8 mouse cellular contexts compared by ENCODE assay signal in genomic region chr10:122845471-122845870, GRCm38 (mm10).
DNase-seq lines count a peak whose midpoint lies in the region; ATAC-seq lines count a peak whose summit lies in the region.

No protein-coding gene starts in this region.

- peaks cover 10% of the 10 kb centered on the region; the same call in 1 of the 2 replicates for H3K4me1 ChIP-seq in hindbrain, embryonic 12.5 days

- no peaks in the 10 kb centered on the region for H3K9me3 ChIP-seq in hindbrain, embryonic 12.5 days (replicated peaks)

- no peaks in the 10 kb centered on the region for H3K27me3 ChIP-seq in hindbrain, embryonic 12.5 days

- 48% methylated on average over 7 of the region's 7 CpGs for WGBS in hindbrain, embryonic 12.5 days

- no peaks in the 10 kb centered on the region for H3K36me3 ChIP-seq in hindbrain, embryonic 12.5 days

- H3K4me2 ChIP-seq in hindbrain, embryonic 12.5 days (replicated peaks): no peak overlapping the region

- peak overlapping the region; percentile 64 for H3K27ac ChIP-seq in hindbrain, embryonic 12.5 days

- DNase-seq in frontal cortex, postnatal 10 days (ENCODE audit: low spot score in 2 of 2): no peak
- DNase-seq in thymus, postnatal 36 days: peak; percentile 13 to 24
- no peak for DNase-seq in thymus, adult 18-20 months
- DNase-seq in skeletal muscle tissue, adult 2 months (ENCODE audit: low read depth, low spot score): peak; percentile 34
- no peak for DNase-seq in urinary bladder, postnatal 14 days (ENCODE audit: low spot score)
- no peak for DNase-seq in kidney, adult 11 months

- peak; percentile 42; the same call in 1 of the 2 replicates for ATAC-seq in frontal cortex, adult (ENCODE audit: low TSS enrichment)
- ATAC-seq in hindbrain, embryonic 12.5 days (ENCODE audit: low FRiP score): 0 out of 2 replicates have a peak, but pooled peaks have one; percentile 40

- no peak overlapping the region for H3K4me3 ChIP-seq in hindbrain, embryonic 12.5 days

- H3K9ac ChIP-seq in hindbrain, embryonic 12.5 days: no peak overlapping the region

Comparison
In these comparisons a context has a peak if more than half of its experiments do, and no peak if none do; other contexts are left out.
1. DNase-seq: peak in thymus, postnatal 36 days (2 of 2) and skeletal muscle tissue, adult 2 months (single experiment); none in frontal cortex, postnatal 10 days (0 of 2), thymus, adult 18-20 months (0 of 2), urinary bladder, postnatal 14 days (single experiment) and kidney, adult 11 months (single experiment).